Mouse (Mus musculus) liver, postnatal 0 days (tissue): ENCODE measurements around the gene Gm37240. TPM values are rescaled to one million over a fixed set of nuclear protein-coding genes. Genes with fewer than 3 reads are reported as not detected.
A peak's percentile ranks its signal among the peaks of the same experiment; 100 is the strongest.

Source experiments
- ATAC-seq: fragments of 200-750 bp; cut with Nextera tagmentation; 2 replicates; pipeline ENCODE4 v1.8.0; 2017; ENCODE audit warnings: mild to moderate bottlenecking, moderate library complexity
- DNase-seq: peaks from one replicate; pipeline ENCODE4 v3.0.0-alpha.2; 2016
- H3K27ac ChIP-seq: fragments of 300-500 bp; sonication (generic); 2 replicates; pipeline ENCODE4 v1.5.1; 2014; ENCODE audit warnings: antibody characterized with exemption, moderate library complexity, mild to moderate bottlenecking, low read depth
- H3K27me3 ChIP-seq: fragments of 300-500 bp; sonication (generic); 2 replicates; pipeline ENCODE4 v1.6.1; 2014; ENCODE audit warnings: low read length, control low read depth, mixed read lengths; ENCODE audit not compliant: insufficient read depth
- H3K36me3 ChIP-seq: fragments of 300-500 bp; sonication (generic); replicated peaks from 2 replicates; pipeline ENCODE4 v1.6.1; 2014; ENCODE audit warnings: mild to moderate bottlenecking, control low read depth, low read length, moderate library complexity, mixed read lengths; ENCODE audit not compliant: insufficient read depth
- H3K4me1 ChIP-seq: fragments of 300-500 bp; sonication (generic); 2 replicates; pipeline ENCODE4 v1.6.1; 2014; ENCODE audit warnings: antibody characterized with exemption, mild to moderate bottlenecking, control low read depth; ENCODE audit not compliant: insufficient read depth
- H3K4me2 ChIP-seq: fragments of 300-500 bp; sonication (generic); 2 replicates; pipeline ENCODE4 v1.6.1; 2014; ENCODE audit warnings: low read depth, mild to moderate bottlenecking, low read length, moderate library complexity, mixed read lengths
- H3K4me3 ChIP-seq: fragments of 300-500 bp; sonication (generic); 2 replicates; pipeline ENCODE4 v1.5.1; 2014; ENCODE audit warnings: low read depth, low read length
- H3K9ac ChIP-seq: fragments of 300-500 bp; sonication (generic); replicated peaks from 2 replicates; pipeline ENCODE4 v1.6.1; 2014; ENCODE audit warnings: mild to moderate bottlenecking, moderate library complexity
- H3K9me3 ChIP-seq: fragments of 300-500 bp; sonication (generic); 2 replicates; pipeline ENCODE4 v1.6.1; 2016; ENCODE audit warnings: mild to moderate bottlenecking, control low read depth, low read length, mixed read lengths
- CTCF ChIP-seq: sonication (generic); IDR thresholded peaks from 2 replicates; pipeline ENCODE4 v1.5.1; 2016; ENCODE audit warnings: antibody characterized with exemption, low read depth
- EP300 ChIP-seq: IDR thresholded peaks from 2 replicates; pipeline ENCODE4 v1.6.1; 2016; ENCODE audit warnings: antibody characterized with exemption, low read depth, mild to moderate bottlenecking
- WGBS: fragments of 180-500 bp; shearing (Covaris S2); extraction: QIAGEN DNeasy Blood & Tissue Kit; methylation state at CpG from one replicate; pipeline ENCODE4 v1.1.7; 2014; ENCODE audit not compliant: insufficient replicate concordance; 5-methylcytosine and 5-hydroxymethylcytosine counted together
- polyA plus RNA-seq: library from polyadenylated mRNA; unstranded; fragments of >200 nt; fragmentation: Nextera tagmentation; extraction: Ambion mirVana; gene quantifications from 2 replicates; pipeline ENCODE4 v1.2.1, GENCODE M21; 2015

Gene Gm37240
- polyA plus RNA-seq, 1 experiment from 2014 or later, result 0.72 TPM

DNA sequence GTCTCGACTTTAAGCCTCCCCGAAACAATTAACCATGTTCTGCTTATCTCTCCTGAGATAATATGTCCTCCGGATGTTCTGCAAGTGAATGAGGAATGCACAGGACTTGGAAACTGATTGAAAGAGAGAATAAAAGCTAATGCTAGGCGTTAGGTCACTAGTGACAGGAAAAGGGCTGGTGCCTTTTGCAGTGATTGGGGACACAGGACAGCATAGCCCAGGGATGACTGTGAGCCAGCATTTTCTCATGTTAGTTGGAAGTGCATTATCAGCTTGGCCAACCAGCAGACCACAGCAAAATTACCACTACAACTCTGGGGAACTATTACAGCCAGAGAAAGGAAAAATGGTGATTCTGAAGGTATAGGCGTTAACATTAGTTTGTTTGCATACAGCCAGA is 1163.3 kb downstream of the Gm37240 start:
- WGBS, result 37% methylated on average over 5 of the region's 5 CpGs
- H3K4me2 ChIP-seq, result no peak overlapping the region
- DNase-seq (no peak), ATAC-seq (no peak)
- H3K27me3 ChIP-seq, result no peaks in the 10 kb centered on the region
- no peaks in the 10 kb centered on the region for H3K36me3 ChIP-seq
- H3K27ac ChIP-seq, result no peak overlapping the region
- H3K9ac ChIP-seq, result no peak overlapping the region
- H3K9me3 ChIP-seq, result no peaks in the 10 kb centered on the region
- no peak overlapping the region for H3K4me3 ChIP-seq
- H3K4me1 ChIP-seq, result no peaks in the 10 kb centered on the region
- TF ChIP-seq CTCF (no peak), EP300 (no peak)

DNA sequence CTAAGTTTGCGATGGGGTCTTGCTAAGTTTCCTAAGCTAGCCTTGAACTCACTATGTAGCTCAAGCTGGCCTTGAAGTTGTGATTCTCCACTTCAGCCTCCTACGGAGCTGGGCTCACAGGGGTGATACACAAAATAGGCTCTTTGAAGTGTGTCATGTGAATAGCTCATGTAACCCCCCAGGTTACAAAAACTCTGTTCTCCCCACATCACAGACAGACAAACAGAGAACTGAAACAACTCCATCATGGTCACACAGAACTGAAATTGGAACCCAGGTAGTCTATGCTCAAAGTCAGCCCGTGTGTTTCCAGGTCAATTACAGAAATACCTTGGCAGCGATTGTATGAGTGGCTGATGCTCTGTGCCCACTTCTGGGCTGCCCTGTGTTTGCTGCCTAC is 1164.6 kb downstream of the Gm37240 start:
- no peak overlapping the region for H3K4me3 ChIP-seq

DNA sequence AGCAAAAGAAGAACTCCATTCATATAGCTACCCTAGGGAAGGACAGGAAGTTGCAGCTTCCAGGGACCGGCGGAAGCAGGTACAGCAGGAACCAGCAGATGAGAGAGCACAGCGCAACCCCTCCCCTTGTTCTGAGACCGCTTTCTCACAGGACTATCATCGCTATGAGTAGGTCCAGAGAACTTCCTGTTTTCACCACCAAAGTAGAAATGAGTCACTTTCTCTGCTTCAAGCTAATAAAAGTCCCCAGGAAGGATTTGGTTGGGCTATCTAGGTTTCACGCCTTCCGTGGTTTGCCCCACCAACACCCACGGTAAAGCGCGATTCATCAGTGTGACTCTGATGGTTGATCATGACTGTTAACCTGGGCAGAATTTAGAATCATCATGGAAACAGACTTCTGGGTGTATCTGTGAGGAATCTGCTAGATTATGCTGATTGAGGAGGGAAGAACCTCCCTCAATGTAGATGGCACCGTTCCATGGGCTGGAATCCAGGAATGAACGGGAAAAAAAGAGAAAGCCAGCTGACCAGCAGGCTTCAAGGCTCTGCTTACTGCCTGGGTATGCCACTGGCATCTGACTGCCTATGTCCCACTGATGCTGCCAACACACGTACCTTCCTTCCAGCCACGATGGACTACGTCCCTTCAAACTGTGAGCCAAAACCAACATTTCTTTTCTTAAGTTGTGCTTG is 1172.1 kb downstream of the Gm37240 start:
- ATAC-seq, result peak; percentile 63
- Histone ChIP-seq H3K27me3 (no peaks in the 10 kb centered on the region), H3K4me2 (peak overlapping the region; percentile 26; the same call in 1 of the 2 replicates), H3K4me3 (no peak overlapping the region), H3K9ac (no peak overlapping the region), H3K27ac (no peak overlapping the region), H3K9me3 (no peaks in the 10 kb centered on the region), H3K4me1 (0 out of 2 replicates have a peak, but pooled peaks cover 2% of the 10 kb centered on the region), H3K36me3 (no peaks in the 10 kb centered on the region)
- WGBS, result 52% methylated on average over 15 of the region's 15 CpGs
- TF ChIP-seq CTCF (no peak), EP300 (no peak; the same call in 1 of the 2 replicates)
- no peak for DNase-seq

More for the DNA sequence above, 1164.6 kb downstream of the Gm37240 start:
- Histone ChIP-seq H3K4me2 (no peak overlapping the region), H3K9ac (no peak overlapping the region), H3K36me3 (no peaks in the 10 kb centered on the region), H3K27me3 (no peaks in the 10 kb centered on the region), H3K27ac (no peak overlapping the region), H3K4me1 (no peaks in the 10 kb centered on the region), H3K9me3 (no peaks in the 10 kb centered on the region)
- DNase-seq, result no peak
- no peak for TF ChIP-seq CTCF
- TF ChIP-seq EP300, result no peak
- ATAC-seq, result no peak
- 75% methylated on average over 4 of the region's 4 CpGs for WGBS

DNA sequence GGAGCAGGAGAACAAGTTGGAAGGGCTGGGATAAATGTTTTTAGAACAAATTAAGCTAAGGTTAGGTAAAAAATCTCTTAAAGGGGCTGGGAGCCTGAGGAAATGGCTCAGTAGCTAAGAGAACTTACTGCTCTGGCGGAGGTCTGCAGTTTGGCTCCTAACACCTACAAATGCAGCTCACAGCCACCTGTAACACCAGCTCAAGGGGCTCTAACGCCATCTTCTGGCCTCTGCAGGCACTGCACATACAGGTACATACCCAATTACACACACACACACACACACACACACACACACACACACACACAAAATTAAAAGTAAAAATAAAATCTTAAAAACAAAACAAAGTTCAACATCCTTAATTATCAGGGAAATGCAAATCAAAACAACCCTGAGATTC is 1174.4 kb downstream of the Gm37240 start:
- Histone ChIP-seq H3K27me3 (no peaks in the 10 kb centered on the region), H3K27ac (no peak overlapping the region), H3K4me3 (no peak overlapping the region), H3K36me3 (no peaks in the 10 kb centered on the region), H3K9me3 (no peaks in the 10 kb centered on the region), H3K9ac (no peak overlapping the region), H3K4me2 (no peak overlapping the region), H3K4me1 (0 out of 2 replicates have a peak, but pooled peaks cover 2% of the 10 kb centered on the region)
- no peak for DNase-seq
- no peak for ATAC-seq
- no peak for TF ChIP-seq EP300
- peak; percentile 20; the same call in 1 of the 2 replicates for TF ChIP-seq CTCF
- 47% methylated on average over 2 of the region's 2 CpGs for WGBS

DNA sequence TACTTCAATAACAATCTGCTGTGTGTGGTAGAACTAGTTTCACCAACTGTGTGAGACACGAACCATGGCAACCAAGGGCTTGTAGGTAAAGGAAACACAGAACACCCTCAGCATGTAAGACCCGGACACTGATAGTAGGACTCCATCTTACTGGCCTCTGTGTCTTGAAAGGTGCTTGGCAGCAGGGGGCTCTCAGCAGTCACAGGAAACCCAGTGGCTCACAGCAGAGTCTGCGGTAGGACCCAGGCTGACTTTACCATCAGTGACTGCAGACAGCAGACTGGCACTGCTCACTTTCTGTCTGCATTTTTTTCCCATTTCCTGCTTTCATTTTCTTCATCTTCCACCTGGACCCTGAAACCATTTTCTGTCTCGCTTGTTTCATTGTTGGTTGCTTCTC is 1176.6 kb downstream of the Gm37240 start:
- H3K4me1 ChIP-seq, result 0 out of 2 replicates have a peak, but pooled peaks cover 2% of the 10 kb centered on the region
- H3K36me3 ChIP-seq, result no peaks in the 10 kb centered on the region
- ATAC-seq (no peak), DNase-seq (no peak)
- WGBS, result 67% methylated on average over 4 of the region's 4 CpGs
- H3K27me3 ChIP-seq, result no peaks in the 10 kb centered on the region
- no peak overlapping the region for H3K4me3 ChIP-seq
- TF ChIP-seq EP300, result no peak
- TF ChIP-seq CTCF, result 0 out of 2 replicates have a peak, but pooled peaks have one; percentile 18
- H3K9ac ChIP-seq, result no peak overlapping the region
- no peak overlapping the region for H3K27ac ChIP-seq
- peaks cover 5% of the 10 kb centered on the region for H3K9me3 ChIP-seq
- H3K4me2 ChIP-seq, result no peak overlapping the region

DNA sequence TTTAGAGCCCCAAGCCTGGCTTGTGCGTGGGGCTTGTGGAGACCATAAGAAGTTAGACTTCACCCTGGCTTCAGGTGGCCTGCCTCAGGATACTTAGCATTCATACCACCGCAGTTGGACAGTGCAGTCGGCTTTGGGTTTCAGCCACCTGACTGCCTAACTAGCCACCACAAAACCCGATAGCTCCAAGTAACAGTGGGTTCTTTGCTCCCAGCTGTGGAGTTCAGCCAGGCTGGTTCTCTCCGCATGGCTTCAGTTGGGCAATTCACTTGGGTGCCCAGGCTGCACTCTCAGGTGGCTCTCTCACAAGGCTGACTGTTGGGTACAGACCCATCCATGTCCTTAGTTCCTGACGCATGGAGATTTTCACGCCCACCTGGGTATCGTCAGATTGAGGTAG is 1177.4 kb downstream of the Gm37240 start:
- 0 out of 2 replicates have a peak, but pooled peaks cover 2% of the 10 kb centered on the region for H3K4me1 ChIP-seq
- H3K9ac ChIP-seq, result no peak overlapping the region
- peaks cover 5% of the 10 kb centered on the region for H3K9me3 ChIP-seq
- no peak overlapping the region for H3K4me2 ChIP-seq
- TF ChIP-seq EP300 (no peak), CTCF (no peak)
- DNase-seq, result no peak
- no peaks in the 10 kb centered on the region for H3K36me3 ChIP-seq
- H3K27me3 ChIP-seq, result no peaks in the 10 kb centered on the region
- H3K27ac ChIP-seq, result no peak overlapping the region
- ATAC-seq, result no peak
- H3K4me3 ChIP-seq, result no peak overlapping the region
- 85% methylated on average over 8 of the region's 8 CpGs for WGBS
